ENCODE assay signal across 15 mouse cellular contexts in genomic region chr16:76153766-76154525, GRCm38 (mm10).
A peak's percentile ranks its signal among the peaks of the same experiment; 100 is the strongest.
DNase-seq lines count a peak whose midpoint lies in the region; ATAC-seq and TF ChIP-seq lines count a peak whose summit lies in the region.
"Had no signal": no experiment of that assay in that cellular context is flagged by ENCODE, and none has a peak within 500 bp of the region (broad histone marks: within the 10 kb centered on the region; RNA-seq: fewer than 3 reads in every experiment).

No protein-coding gene starts in this region.

- 52% methylated on average over 12 of the region's 12 CpGs for WGBS in lung, embryonic 14.5 days
- 44% methylated on average over 12 of the region's 12 CpGs for WGBS in forebrain, embryonic 13.5 days
- WGBS in kidney, embryonic 16.5 days = 79% methylated on average over 12 of the region's 12 CpGs

- H3K9me3 ChIP-seq in lung, embryonic 14.5 days (ENCODE audit: low read depth, low read length) = no peaks in the 10 kb centered on the region
- H3K9me3 ChIP-seq in forebrain, embryonic 13.5 days (replicated peaks) = no peaks in the 10 kb centered on the region
- H3K9me3 ChIP-seq in kidney, embryonic 16.5 days (ENCODE audit: low read length) = no peaks in the 10 kb centered on the region
- H3K9me3 ChIP-seq: liver, embryonic 12.5 days had no signal

- no peak overlapping the region for H3K27ac ChIP-seq in lung, embryonic 14.5 days (ENCODE audit: low read depth)
- no peak overlapping the region for H3K27ac ChIP-seq in forebrain, embryonic 13.5 days
- H3K27ac ChIP-seq in kidney, embryonic 16.5 days (ENCODE audit: low read length) = no peak overlapping the region
- H3K27ac ChIP-seq: gastrocnemius, adult 2 months; liver, embryonic 12.5 days had no signal

- peak; percentile 17 for DNase-seq in embryo, embryonic 10.5 days (ENCODE audit: low spot score)
- DNase-seq in embryo, embryonic 10 days (ENCODE audit: low spot score) = no peak
- DNase-seq in lung, embryonic 14.5 days = peak; percentile 90
- no peak for DNase-seq in lung, postnatal 25 days (ENCODE audit: low spot score)
- peak; percentile 11 for DNase-seq in lung, postnatal 36 days
- no peak for DNase-seq in spleen, postnatal 14 days (ENCODE audit: low spot score in 2 of 2)
- DNase-seq: cerebellum, adult 9-10 months; gastrocnemius, adult 2 months; heart, postnatal 36 days; kidney, postnatal 14 days; layer of hippocampus, postnatal 36 days; thymus, adult 18-20 months had no signal

- no peaks in the 10 kb centered on the region for H3K27me3 ChIP-seq in lung, embryonic 14.5 days (ENCODE audit: insufficient read depth, low read length)
- H3K27me3 ChIP-seq in forebrain, embryonic 13.5 days = no peaks in the 10 kb centered on the region
- H3K27me3 ChIP-seq in kidney, embryonic 16.5 days (ENCODE audit: insufficient read depth, low read length) = no peaks in the 10 kb centered on the region
- H3K27me3 ChIP-seq: liver, embryonic 12.5 days had no signal

- peak; percentile 88 for ATAC-seq in lung, embryonic 14.5 days (ENCODE audit: insufficient read depth)
- ATAC-seq in forebrain, embryonic 13.5 days = peak; percentile 79
- no peak for ATAC-seq in kidney, embryonic 16.5 days (ENCODE audit: low FRiP score, low TSS enrichment)
- ATAC-seq: liver, embryonic 12.5 days had no signal

- H3K9ac ChIP-seq in lung, embryonic 14.5 days = no peak overlapping the region
- H3K9ac ChIP-seq in forebrain, embryonic 13.5 days = no peak overlapping the region
- no peak overlapping the region for H3K9ac ChIP-seq in kidney, embryonic 16.5 days (replicated peaks; ENCODE audit: low read length)
- H3K9ac ChIP-seq: liver, embryonic 12.5 days had no signal

- H3K4me1 ChIP-seq in lung, embryonic 14.5 days (ENCODE audit: insufficient read depth) = no peaks in the 10 kb centered on the region
- peaks cover 13% of the 10 kb centered on the region for H3K4me1 ChIP-seq in forebrain, embryonic 13.5 days
- H3K4me1 ChIP-seq in kidney, embryonic 16.5 days (ENCODE audit: insufficient read depth, low read length) = no peaks in the 10 kb centered on the region
- H3K4me1 ChIP-seq: liver, embryonic 12.5 days had no signal

- no peak for TF ChIP-seq CTCF in lung, embryonic 14.5 days (IDR thresholded peaks at IDR 0.05; ENCODE audit: low read depth)

- no peaks in the 10 kb centered on the region for H3K36me3 ChIP-seq in lung, embryonic 14.5 days (ENCODE audit: insufficient read depth)
- no peaks in the 10 kb centered on the region for H3K36me3 ChIP-seq in forebrain, embryonic 13.5 days (ENCODE audit: poor library complexity, severe bottlenecking)
- no peaks in the 10 kb centered on the region for H3K36me3 ChIP-seq in kidney, embryonic 16.5 days (ENCODE audit: insufficient read depth, low read length)
- H3K36me3 ChIP-seq: liver, embryonic 12.5 days had no signal

- peak overlapping the region; percentile 3; the same call in 1 of the 2 replicates for H3K4me2 ChIP-seq in lung, embryonic 14.5 days
- H3K4me2 ChIP-seq in forebrain, embryonic 13.5 days = peak overlapping the region; percentile 18; the same call in 1 of the 2 replicates
- no peak overlapping the region for H3K4me2 ChIP-seq in kidney, embryonic 16.5 days (replicated peaks; ENCODE audit: low read depth, low read length)
- H3K4me2 ChIP-seq: liver, embryonic 12.5 days had no signal

- no peak overlapping the region for H3K4me3 ChIP-seq in lung, embryonic 14.5 days (ENCODE audit: low read depth, low read length)
- H3K4me3 ChIP-seq in forebrain, embryonic 13.5 days = no peak overlapping the region
- H3K4me3 ChIP-seq in kidney, embryonic 16.5 days (ENCODE audit: low read length) = no peak overlapping the region
- H3K4me3 ChIP-seq: gastrocnemius, adult 2 months; liver, embryonic 12.5 days had no signal

Comparison
In these comparisons a context has a peak if more than half of its experiments do, and no peak if none do; other contexts are left out.
1. DNase-seq: peak in embryo, embryonic 10.5 days (single experiment), lung, embryonic 14.5 days (single experiment) and lung, postnatal 36 days (single experiment); none in embryo, embryonic 10 days (single experiment), lung, postnatal 25 days (single experiment) and spleen, postnatal 14 days (0 of 2).